Mouse (Mus musculus) spleen, adult 2 months (tissue): ENCODE data around the gene Tm4sf5.

Source experiments
- CTCF ChIP-seq: fragments of 200-500 bp; IDR thresholded peaks from 2 replicates; pipeline ENCODE4 v1.5.1; 2011; ENCODE audit warnings: mild to moderate bottlenecking, inconsistent platforms; ENCODE audit not compliant: insufficient read depth, insufficient read length, insufficient replicate concordance; ENCODE audit errors: extremely low read depth
- POLR2A ChIP-seq: fragments of 200-500 bp; IDR thresholded peaks from 2 replicates; pipeline ENCODE4 v1.6.1; 2011; ENCODE audit warnings: low read depth, low read length, inconsistent platforms

- no peak for TF ChIP-seq CTCF
- no peak for TF ChIP-seq POLR2A
These were observed 6.8 kb downstream of the Tm4sf5 start for GRCm38 (mm10) chr11:70511825-70512224.
